Mouse (Mus musculus) natural killer cell, adult 2 months (primary cell): ENCODE results near the gene Pde4d.

Source experiments
- DNase-seq, 2 experiments: peaks; one replicate each; pipeline ENCODE4 v3.0.0; 2022; ENCODE audit warnings: low spot score in 2 of 2

Pde4d gene

DNA sequence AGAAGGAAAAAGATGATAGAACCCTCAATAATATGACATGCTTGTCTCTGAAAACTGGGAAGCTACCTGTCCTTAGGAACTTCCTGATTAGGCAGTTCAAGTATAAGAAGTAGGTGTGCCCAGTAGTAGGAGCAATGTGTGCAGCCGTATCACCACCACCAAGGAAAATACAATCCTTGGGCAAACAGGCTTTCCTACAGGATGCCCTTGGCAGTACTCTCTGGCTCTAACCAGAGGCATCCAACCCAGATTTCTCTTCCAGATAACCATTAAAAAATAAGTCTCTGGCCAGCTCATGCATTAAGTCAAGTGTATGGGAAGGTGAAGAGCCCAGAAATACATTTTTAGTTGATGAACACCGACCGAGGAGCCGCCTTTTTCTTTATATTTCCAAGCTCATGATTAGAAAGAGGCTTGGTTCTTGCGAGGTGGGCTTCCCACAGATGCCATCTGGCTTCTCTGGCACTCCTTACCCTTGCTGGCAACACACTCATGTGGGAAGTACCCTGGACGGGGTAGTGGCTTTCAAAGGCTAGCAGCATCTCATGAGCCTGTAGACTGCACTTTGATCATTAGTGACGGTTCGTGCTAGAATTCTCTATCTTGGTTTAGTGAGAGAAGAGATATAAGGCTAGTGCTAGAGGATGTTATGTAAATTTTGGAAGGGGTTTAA, 375.0 kb downstream of the Pde4d start:
- DNase-seq, result no peak

DNA sequence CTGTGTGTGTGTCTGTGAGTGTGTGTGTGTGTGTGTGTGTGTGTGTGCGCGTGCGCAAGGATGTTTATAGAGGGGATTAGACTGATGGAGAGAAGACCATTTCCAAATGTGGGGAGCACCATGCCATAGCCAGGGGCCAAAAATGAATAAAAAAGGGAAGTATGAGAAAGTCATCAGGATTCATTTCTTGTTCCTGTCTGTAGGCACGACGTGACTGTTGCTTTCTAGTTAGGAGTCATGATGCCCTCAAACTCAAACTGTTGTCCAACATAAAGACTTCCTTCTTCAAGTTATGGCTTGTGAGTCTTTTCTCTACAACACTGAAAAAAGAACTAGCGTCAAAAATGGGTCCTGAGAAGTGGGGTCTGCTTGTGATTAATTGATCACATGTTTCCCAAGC, 375.8 kb downstream of the Pde4d start:
- no peak for DNase-seq

- no peak for DNase-seq
Measured at GRCm38 (mm10) chr13:108834197-108834596, 384.4 kb downstream of the Pde4d start.

DNA sequence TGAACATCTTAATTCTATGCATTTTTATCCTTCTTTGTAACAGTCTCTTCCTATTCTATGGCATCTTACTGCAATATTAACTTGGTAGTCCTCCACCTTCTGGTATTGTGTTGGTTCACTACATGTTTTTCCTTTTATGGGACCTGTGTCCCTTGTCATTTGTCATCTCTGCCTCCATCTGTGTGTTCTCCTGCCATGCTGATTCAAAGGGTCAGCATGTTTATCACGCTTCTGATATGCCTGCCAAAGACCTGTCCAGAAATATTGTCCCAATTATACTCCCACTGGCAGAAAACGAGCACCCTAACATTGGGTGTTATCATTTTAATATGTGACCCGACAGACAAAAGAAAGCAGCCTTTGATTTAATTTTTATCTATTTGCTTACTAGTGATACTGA, 386.6 kb downstream of the Pde4d start:
- no peak for DNase-seq

DNA sequence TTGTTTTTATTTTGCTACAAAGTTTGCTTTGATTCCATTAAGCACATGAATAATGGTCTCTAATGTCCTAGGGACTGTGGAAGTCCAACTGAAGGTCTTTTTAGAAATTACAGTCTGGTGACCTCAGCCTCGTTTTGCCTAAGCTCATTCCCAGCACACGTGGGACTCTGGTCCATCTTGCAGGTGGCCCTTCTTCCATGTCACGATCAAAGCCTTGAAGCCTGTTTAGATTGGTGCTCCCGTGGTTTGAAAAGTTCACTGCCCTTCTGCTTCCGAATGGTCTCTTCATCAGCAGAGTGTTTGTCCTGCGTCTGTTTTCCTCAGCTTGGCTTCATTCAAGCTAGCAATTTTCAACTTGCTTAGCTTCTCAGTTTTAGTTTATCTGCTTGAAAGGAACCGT, 389.4 kb downstream of the Pde4d start:
- DNase-seq, result no peak

- DNase-seq, result no peak
Measured at GRCm38 (mm10) chr13:108854090-108854489, 404.3 kb downstream of the Pde4d start.

DNA sequence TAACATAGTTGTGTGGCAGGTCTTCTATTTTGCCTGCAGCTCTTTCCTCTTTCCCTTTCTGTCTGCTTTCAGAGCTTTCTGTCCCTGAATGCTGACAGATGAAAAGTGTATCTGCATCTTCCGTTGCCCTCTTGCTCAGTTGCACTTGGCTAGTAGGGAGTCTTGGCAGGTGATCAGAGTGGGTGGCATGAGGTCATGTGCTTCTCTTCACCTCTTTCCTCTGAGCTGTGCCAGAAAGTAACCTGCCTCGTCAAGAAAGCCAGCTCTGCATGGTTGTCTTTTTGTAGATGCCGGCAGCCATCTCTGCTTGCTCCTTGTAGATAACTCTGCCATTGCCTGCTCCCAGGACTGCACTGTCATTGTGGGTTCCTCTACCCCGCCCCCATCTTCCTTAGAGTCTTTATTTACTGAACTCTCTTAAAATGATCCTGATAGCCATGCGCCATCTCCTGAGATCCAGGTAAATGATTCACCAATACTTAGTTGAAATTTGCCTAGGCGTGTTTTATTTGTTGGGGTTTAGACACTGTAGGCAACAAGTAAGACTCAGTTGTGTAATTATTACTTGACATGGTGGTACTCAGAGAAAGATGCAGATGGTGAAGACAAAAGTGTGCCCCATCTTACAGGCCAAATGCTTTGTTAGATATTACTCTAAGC, 407.2 kb downstream of the Pde4d start:
- no peak for DNase-seq

DNA sequence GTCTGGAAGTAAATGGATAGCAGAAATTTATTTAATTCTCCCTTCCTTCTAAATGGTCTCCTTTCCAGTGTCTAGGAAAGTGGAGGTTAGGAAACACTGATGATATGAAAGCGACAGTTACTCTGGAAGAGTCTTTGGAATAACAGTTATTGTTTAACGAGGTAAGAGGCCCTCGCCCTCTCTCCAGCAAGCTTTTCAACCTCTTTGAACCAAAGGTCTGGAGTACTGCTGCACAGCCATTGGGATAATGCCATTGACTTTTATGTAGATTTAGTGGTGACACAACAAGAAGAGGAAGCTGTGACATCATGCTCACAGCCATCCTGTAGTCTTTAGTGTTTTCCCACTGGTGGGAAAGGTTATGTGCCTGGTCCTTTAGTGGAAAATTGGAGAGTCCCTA, 409.6 kb downstream of the Pde4d start:
- no peak for DNase-seq

- DNase-seq, result no peak
Measured at GRCm38 (mm10) chr13:108860737-108861136, 411.0 kb downstream of the Pde4d start.

- DNase-seq, result no peak
Measured at GRCm38 (mm10) chr13:108861707-108862106, 412.0 kb downstream of the Pde4d start.

DNA sequence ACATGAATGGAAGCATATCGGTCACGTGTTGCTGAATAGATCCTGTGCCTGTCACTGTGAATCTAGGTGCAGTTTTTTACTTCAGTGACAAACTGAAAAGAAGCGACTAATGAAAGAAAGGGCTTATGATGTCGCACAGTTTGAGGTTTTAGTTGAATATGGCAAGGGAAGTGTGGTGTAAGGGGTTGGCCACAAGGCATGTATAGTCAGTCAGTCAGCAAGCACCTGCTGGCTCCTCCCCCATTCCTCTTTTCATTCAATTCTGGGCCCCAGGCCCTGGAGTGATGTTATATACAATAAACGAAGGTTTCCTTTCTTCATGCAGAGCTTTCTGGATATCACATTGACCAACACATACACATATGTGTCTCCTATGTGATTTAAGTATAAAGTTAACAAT, 412.4 kb downstream of the Pde4d start:
- no peak for DNase-seq

DNA sequence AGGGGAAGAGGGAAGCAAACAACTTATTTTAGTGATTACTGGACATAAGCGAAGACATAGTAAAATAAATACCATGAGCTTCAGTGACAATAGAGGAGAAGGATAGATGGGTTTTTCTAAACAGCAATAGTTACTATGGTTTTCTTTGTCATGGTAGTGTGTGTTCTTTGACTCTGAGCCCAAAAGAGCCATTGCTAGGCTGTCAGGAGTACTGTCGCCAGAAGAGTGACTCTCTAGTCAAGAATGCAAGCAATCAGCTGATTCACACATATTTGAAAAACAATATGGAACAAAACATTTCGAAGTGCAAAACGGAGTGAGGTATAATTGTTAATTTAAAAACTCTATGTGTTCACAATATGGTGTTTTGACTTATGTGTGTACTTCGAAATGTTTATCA, 450.4 kb downstream of the Pde4d start:
- no peak for DNase-seq

- DNase-seq, result no peak
Measured at GRCm38 (mm10) chr13:108905121-108905520, 455.4 kb downstream of the Pde4d start.

- no peak for DNase-seq
Measured at GRCm38 (mm10) chr13:108909193-108909592, 459.4 kb downstream of the Pde4d start.

DNA sequence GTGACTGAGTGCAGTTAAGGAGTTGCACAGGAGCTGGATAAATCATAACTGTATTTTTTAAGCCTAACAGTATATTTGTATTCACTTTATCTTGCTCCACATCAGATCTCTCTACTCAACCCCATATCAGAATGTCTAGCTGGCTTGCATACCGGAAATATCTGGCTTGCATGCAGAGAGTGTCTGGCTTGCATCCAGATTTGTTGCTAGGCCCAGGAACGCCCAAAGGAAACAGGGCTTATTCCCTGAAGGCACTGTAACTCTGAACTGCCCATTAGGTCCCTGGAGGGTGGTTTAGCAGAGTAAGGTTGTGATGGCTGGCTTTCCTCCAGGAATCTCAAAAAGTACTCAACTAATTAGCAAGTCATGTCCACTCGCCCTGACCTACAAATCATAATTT, 464.9 kb downstream of the Pde4d start:
- no peak for DNase-seq

- no peak for DNase-seq
Measured at GRCm38 (mm10) chr13:108921146-108921545, 471.4 kb downstream of the Pde4d start.

DNA sequence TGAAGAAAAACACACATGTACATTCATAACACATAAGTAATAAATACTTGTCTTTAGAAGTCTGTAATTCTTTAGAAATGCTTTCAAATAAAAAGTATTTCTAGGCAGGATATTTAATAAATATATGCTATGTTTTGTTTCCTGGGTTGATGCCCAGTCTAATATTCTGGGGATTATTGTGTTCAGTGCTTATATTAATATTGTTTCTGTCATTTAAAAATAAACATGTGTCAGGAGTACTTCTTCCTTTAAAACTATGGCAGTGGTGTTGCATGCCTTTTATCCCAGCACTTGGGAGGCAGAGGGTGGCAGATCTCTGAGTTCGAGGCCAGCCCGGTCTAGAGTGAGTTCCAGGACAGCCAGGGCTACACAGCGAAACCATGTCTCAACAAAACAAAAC, 485.1 kb downstream of the Pde4d start:
- no peak for DNase-seq

- no peak for DNase-seq
Measured at GRCm38 (mm10) chr13:108937272-108937671, 487.5 kb downstream of the Pde4d start.

DNA sequence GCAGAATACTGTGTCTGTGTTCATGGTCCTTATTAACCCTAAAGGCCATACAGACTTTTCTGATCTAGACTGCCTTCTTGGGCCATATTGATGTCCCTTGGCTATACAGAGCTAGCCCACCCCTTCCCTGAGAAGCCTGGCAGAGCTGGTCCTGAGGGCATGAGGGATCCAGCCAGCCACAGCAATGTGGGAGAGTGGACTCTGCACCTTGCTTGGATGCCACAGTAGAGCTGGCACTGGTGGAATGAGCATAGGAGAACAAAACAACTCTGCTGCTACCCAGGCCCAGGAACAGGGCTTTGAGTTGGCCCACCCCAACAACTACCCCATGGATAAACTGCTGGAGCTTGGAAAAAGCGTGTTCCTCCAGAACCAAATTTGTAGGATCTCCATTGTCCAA, 503.2 kb downstream of the Pde4d start:
- DNase-seq, result no peak

DNA sequence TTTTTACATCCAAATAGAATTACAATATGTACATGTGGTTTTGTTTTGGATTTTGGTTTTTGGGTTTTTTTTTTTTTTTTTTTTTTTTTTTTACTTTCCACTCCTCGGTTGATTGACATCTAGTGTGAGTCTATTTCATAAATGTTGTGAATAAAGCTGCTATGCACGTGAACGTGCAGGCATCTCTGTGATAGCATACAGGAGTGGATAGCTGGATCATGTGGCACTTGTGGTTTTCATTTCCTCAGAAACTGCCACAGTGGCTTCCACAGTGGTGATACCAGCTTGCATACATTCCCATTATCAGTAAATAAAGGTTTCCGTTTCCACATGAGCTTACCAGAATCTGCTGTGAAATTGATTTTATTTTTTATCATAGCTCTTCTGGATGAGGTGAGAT, 506.3 kb downstream of the Pde4d start:
- DNase-seq, result no peak

GRCm38 (mm10) chr13:108964056-108964455, 514.3 kb downstream of the Pde4d start:
- no peak for DNase-seq

- no peak for DNase-seq
Measured at GRCm38 (mm10) chr13:108981144-108981543, 531.4 kb downstream of the Pde4d start.

DNA sequence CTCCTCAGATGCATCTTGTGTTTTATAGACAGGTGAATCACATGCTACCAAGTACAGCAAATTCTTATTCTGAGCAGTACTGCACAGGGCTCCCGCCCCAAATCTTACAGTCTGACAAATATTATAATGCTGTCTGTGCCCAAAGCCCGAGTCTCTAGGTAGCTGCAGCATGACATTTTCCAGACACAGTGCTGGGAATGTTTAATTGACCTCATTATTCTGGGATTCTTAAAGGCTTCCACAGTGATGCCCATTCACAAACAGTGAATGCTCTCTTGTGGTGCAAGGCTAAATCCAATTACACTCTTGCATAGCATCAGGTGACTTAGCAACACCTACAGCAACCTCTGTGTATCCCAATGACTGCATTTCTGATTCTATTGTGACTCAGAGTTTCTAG, 549.0 kb downstream of the Pde4d start:
- DNase-seq, result no peak

DNA sequence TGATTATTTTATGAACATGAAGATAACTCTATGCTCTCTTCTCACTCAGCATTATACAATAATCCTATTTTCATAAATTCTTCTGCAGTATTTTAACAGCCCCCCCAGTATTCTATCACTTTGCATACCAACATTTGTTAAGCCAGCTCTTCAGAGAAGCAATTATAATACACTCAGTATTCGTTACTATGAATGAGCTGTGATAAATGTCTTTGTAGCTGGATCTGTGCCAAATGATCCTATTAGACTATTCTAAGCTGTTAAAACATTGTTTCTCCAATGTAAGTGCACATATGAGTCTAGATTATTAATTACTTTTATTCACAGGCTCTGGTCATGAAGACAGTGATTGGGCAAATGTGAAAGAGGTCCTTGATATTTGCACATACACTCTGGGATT, 575.0 kb downstream of the Pde4d start:
- DNase-seq, result no peak
